Mouse (Mus musculus) liver, embryonic 15.5 days (tissue): ENCODE results near the gene Vmn2r37. TPM values are rescaled to one million over a fixed set of nuclear protein-coding genes. Genes with fewer than 3 reads are reported as not detected.
"Not testable (repeated sequence)": the region's sequence is repeated elsewhere in the genome, so short reads cannot be mapped to it uniquely, and the experiment has no call there.

Experiments
- ATAC-seq: fragments of 200-750 bp; cut with Nextera tagmentation; 2 replicates; pipeline ENCODE4 v1.8.0; 2017; ENCODE audit warnings: moderate number of reproducible peaks, mild to moderate bottlenecking, moderate library complexity; ENCODE audit not compliant: insufficient read depth
- H3K27ac ChIP-seq: fragments of 300-500 bp; sonication (generic); replicated peaks from 2 replicates; pipeline ENCODE4 v1.5.1; 2015; ENCODE audit warnings: mild to moderate bottlenecking, inconsistent platforms
- H3K27me3 ChIP-seq: fragments of 300-500 bp; sonication (generic); 2 replicates; pipeline ENCODE4 v1.6.1; 2015; ENCODE audit warnings: mild to moderate bottlenecking, inconsistent platforms
- H3K36me3 ChIP-seq: fragments of 300-500 bp; sonication (generic); replicated peaks from 2 replicates; pipeline ENCODE4 v1.6.1; 2015; ENCODE audit warnings: moderate library complexity, mild to moderate bottlenecking, inconsistent platforms
- H3K4me1 ChIP-seq: fragments of 300-500 bp; sonication (generic); replicated peaks from 2 replicates; pipeline ENCODE4 v1.6.1; 2015; ENCODE audit warnings: inconsistent platforms
- H3K4me2 ChIP-seq: fragments of 300-500 bp; sonication (generic); 2 replicates; pipeline ENCODE4 v1.6.1; 2015; ENCODE audit warnings: moderate library complexity, mild to moderate bottlenecking, inconsistent platforms
- H3K4me3 ChIP-seq: fragments of 300-500 bp; sonication (generic); replicated peaks from 2 replicates; pipeline ENCODE4 v1.5.1; 2015; ENCODE audit warnings: mild to moderate bottlenecking, inconsistent platforms
- H3K9ac ChIP-seq: fragments of 300-500 bp; sonication (generic); 2 replicates; pipeline ENCODE4 v1.6.1; 2015; ENCODE audit warnings: moderate library complexity, mild to moderate bottlenecking, inconsistent platforms
- H3K9me3 ChIP-seq: fragments of 300-500 bp; sonication (generic); replicated peaks from 2 replicates; pipeline ENCODE4 v1.6.1; 2016; ENCODE audit warnings: inconsistent platforms
- WGBS: fragments of 180-500 bp; shearing (Covaris S2); methylation state at CpG from one replicate; pipeline ENCODE4 v1.1.7; 2015; ENCODE audit warnings: mixed read lengths; ENCODE audit not compliant: insufficient replicate concordance; 5-methylcytosine and 5-hydroxymethylcytosine counted together
- polyA plus RNA-seq: library from polyadenylated mRNA; unstranded; fragments of >200 nt; fragmentation: Nextera tagmentation; extraction: Ambion mirVana; gene quantifications from 2 replicates; pipeline ENCODE4 v1.2.1, GENCODE M21; 2015

Gene Vmn2r37
- polyA plus RNA-seq: not detected in 2 replicates

- not testable (repeated sequence) for H3K27me3 ChIP-seq, H3K4me1 ChIP-seq, H3K36me3 ChIP-seq, H3K4me2 ChIP-seq, ATAC-seq, H3K27ac ChIP-seq, H3K9ac ChIP-seq, H3K4me3 ChIP-seq, H3K9me3 ChIP-seq
- WGBS: 28% methylated on average over 2 of the region's 2 CpGs
Observed at GRCm38 (mm10) chr7:9223553-9223952, at the start of gene Vmn2r37. TSS of gene Vmn2r37 (minus strand) at chr7:9223653.

Other genes with a start within 250 kb of the Vmn2r37 start
- gene Vmn2r39, start 192.9 kb downstream of the Vmn2r37 start, polyA plus RNA-seq: not detected in 2 replicates
- gene Vmn2r38, start 125.8 kb downstream of the Vmn2r37 start, polyA plus RNA-seq: not detected in 2 replicates